Mouse (Mus musculus): ENCODE results near the gene Pgls. TPM values are rescaled to one million over a fixed set of nuclear protein-coding genes. Genes with fewer than 3 reads are reported as not detected.

The Pgls gene
- polyA plus RNA-seq, 1 experiment from 2014 or later, result 202 TPM

GRCm38 (mm10) chr8:71560071-71560470 lies 31.9 kb upstream of the Pgls start:
- H3K27me3 ChIP-seq, result peaks cover 96% of the 10 kb centered on the region
- no peaks in the 10 kb centered on the region for H3K9me3 ChIP-seq (replicated peaks)
- WGBS, result 86% methylated on average over 3 of the region's 3 CpGs
- H3K27ac ChIP-seq, result no peak overlapping the region
- H3K4me3 ChIP-seq, result no peak overlapping the region
- peaks cover 13% of the 10 kb centered on the region; the same call in 1 of the 2 replicates for H3K4me1 ChIP-seq
- ATAC-seq (ENCODE audit: low FRiP score), result no peak
- H3K9ac ChIP-seq, result no peak overlapping the region
- H3K4me2 ChIP-seq (replicated peaks), result no peak overlapping the region
- H3K36me3 ChIP-seq, result no peaks in the 10 kb centered on the region

GRCm38 (mm10) chr8:71560765-71561164 lies 31.2 kb upstream of the Pgls start:
- Histone ChIP-seq H3K4me1 (peaks cover 13% of the 10 kb centered on the region; the same call in 1 of the 2 replicates), H3K9me3 (replicated peaks) (no peaks in the 10 kb centered on the region), H3K27ac (no peak overlapping the region), H3K27me3 (peaks cover 93% of the 10 kb centered on the region), H3K4me2 (replicated peaks) (no peak overlapping the region), H3K4me3 (no peak overlapping the region), H3K36me3 (no peaks in the 10 kb centered on the region), H3K9ac (no peak overlapping the region)
- ATAC-seq (ENCODE audit: low FRiP score), result no peak
- 90% methylated on average over 5 of the region's 5 CpGs for WGBS

- Histone ChIP-seq H3K27ac (no peak overlapping the region), H3K27me3 (peaks cover 92% of the 10 kb centered on the region), H3K9ac (no peak overlapping the region), H3K4me3 (no peak overlapping the region), H3K36me3 (no peaks in the 10 kb centered on the region), H3K4me1 (peaks cover 13% of the 10 kb centered on the region; the same call in 1 of the 2 replicates), H3K4me2 (replicated peaks) (no peak overlapping the region), H3K9me3 (replicated peaks) (no peaks in the 10 kb centered on the region)
- 0 out of 2 replicates have a peak, but pooled peaks have one; percentile 46 for ATAC-seq (ENCODE audit: low FRiP score)
- WGBS, result 5% methylated on average over 15 of the region's 15 CpGs
Observed at GRCm38 (mm10) chr8:71561401-71561800, 30.6 kb upstream of the Pgls start.

- H3K27ac ChIP-seq, result no peak overlapping the region
- H3K4me1 ChIP-seq, result peaks cover 13% of the 10 kb centered on the region; the same call in 1 of the 2 replicates
- no peaks in the 10 kb centered on the region for H3K36me3 ChIP-seq
- no peaks in the 10 kb centered on the region for H3K9me3 ChIP-seq (replicated peaks)
- H3K9ac ChIP-seq, result no peak overlapping the region
- peak overlapping the region; percentile 18; the same call in 1 of the 2 replicates for H3K4me3 ChIP-seq
- WGBS, result 1% methylated on average over 33 of the region's 33 CpGs
- ATAC-seq (ENCODE audit: low FRiP score), result 0 out of 2 replicates have a peak, but pooled peaks have one; percentile 21
- H3K4me2 ChIP-seq (replicated peaks), result peak overlapping the region; percentile 42
- peaks cover 88% of the 10 kb centered on the region for H3K27me3 ChIP-seq
Observed at GRCm38 (mm10) chr8:71562751-71563150, 29.2 kb upstream of the Pgls start.

GRCm38 (mm10) chr8:71563992-71564391 lies 28.0 kb upstream of the Pgls start:
- no peak overlapping the region for H3K27ac ChIP-seq
- 94% methylated on average over 4 of the region's 4 CpGs for WGBS
- H3K4me2 ChIP-seq (replicated peaks), result no peak overlapping the region
- peaks cover 88% of the 10 kb centered on the region for H3K27me3 ChIP-seq
- no peak overlapping the region for H3K9ac ChIP-seq
- H3K36me3 ChIP-seq, result no peaks in the 10 kb centered on the region
- H3K4me3 ChIP-seq, result no peak overlapping the region
- H3K4me1 ChIP-seq, result peaks cover 16% of the 10 kb centered on the region
- no peaks in the 10 kb centered on the region for H3K9me3 ChIP-seq (replicated peaks)
- ATAC-seq (ENCODE audit: low FRiP score), result no peak

- 54% methylated on average over 3 of the region's 3 CpGs for WGBS
Observed at GRCm38 (mm10) chr8:71566501-71566900, 25.5 kb upstream of the Pgls start, which contains the start of gene Nxnl1. TSS of gene Nxnl1 (minus strand) at chr8:71566601.

GRCm38 (mm10) chr8:71567587-71567986 lies 24.4 kb upstream of the Pgls start:
- H3K27ac ChIP-seq, result no peak overlapping the region
- H3K4me2 ChIP-seq (replicated peaks), result no peak overlapping the region
- H3K4me3 ChIP-seq, result no peak overlapping the region
- no peaks in the 10 kb centered on the region for H3K9me3 ChIP-seq (replicated peaks)
- ATAC-seq (ENCODE audit: low FRiP score), result no peak
- no peaks in the 10 kb centered on the region for H3K36me3 ChIP-seq
- H3K9ac ChIP-seq, result no peak overlapping the region
- peaks cover 53% of the 10 kb centered on the region for H3K27me3 ChIP-seq
- WGBS, result 71% methylated on average over 7 of the region's 7 CpGs
- peaks cover 23% of the 10 kb centered on the region for H3K4me1 ChIP-seq

More at GRCm38 (mm10) chr8:71566501-71566900, 25.5 kb upstream of the Pgls start, which contains the start of gene Nxnl1:
- Histone ChIP-seq H3K36me3 (no peaks in the 10 kb centered on the region), H3K4me3 (no peak within 1 kb of the TSS), H3K9me3 (replicated peaks) (no peaks in the 10 kb centered on the region), H3K4me1 (peaks cover 25% of the 10 kb centered on the region), H3K27me3 (peaks cover 64% of the 10 kb centered on the region), H3K4me2 (replicated peaks) (no peak within 1 kb of the TSS), H3K27ac (no peak within 1 kb of the TSS), H3K9ac (peak within 1 kb of the TSS; percentile 13; the same call in 1 of the 2 replicates)
- ATAC-seq (ENCODE audit: low FRiP score), result no peak

GRCm38 (mm10) chr8:71568387-71568937 lies 23.5 kb upstream of the Pgls start, which contains the start of gene Slc27a1:
TSS of gene Slc27a1 (plus strand) at chr8:71568882.
- Histone ChIP-seq H3K4me3 (peak within 1 kb of the TSS; percentile 56), H3K9ac (peak within 1 kb of the TSS; percentile 73), H3K4me2 (replicated peaks) (peak within 1 kb of the TSS; percentile 91), H3K27ac (peak within 1 kb of the TSS; percentile 78), H3K27me3 (peaks cover 45% of the 10 kb centered on the region), H3K9me3 (replicated peaks) (no peaks in the 10 kb centered on the region), H3K4me1 (peaks cover 17% of the 10 kb centered on the region), H3K36me3 (no peaks in the 10 kb centered on the region)
- WGBS, result 10% methylated on average over 12 of the region's 13 CpGs
- ATAC-seq (ENCODE audit: low FRiP score), result no peak

- Histone ChIP-seq H3K9me3 (replicated peaks) (no peaks in the 10 kb centered on the region), H3K27me3 (peaks cover 40% of the 10 kb centered on the region), H3K36me3 (no peaks in the 10 kb centered on the region), H3K4me2 (replicated peaks) (peak overlapping the region; percentile 91), H3K4me1 (peaks cover 17% of the 10 kb centered on the region), H3K27ac (peak overlapping the region; percentile 78), H3K4me3 (peak overlapping the region; percentile 56), H3K9ac (peak overlapping the region; percentile 73; the same call in 1 of the 2 replicates)
- WGBS, result 13% methylated on average over 6 of the region's 6 CpGs
- ATAC-seq (ENCODE audit: low FRiP score), result no peak
Observed at GRCm38 (mm10) chr8:71568941-71569340, 23.0 kb upstream of the Pgls start.

GRCm38 (mm10) chr8:71569366-71570290 lies 22.3 kb upstream of the Pgls start:
- WGBS, result under 1% methylated on average over 51 of the region's 51 CpGs
- H3K27ac ChIP-seq, result peak overlapping the region; percentile 78

GRCm38 (mm10) chr8:71570291-71570954 lies 21.6 kb upstream of the Pgls start:
- Histone ChIP-seq H3K27me3 (peaks cover 32% of the 10 kb centered on the region), H3K4me3 (peak overlapping the region; percentile 56), H3K27ac (peak overlapping the region; percentile 80), H3K9ac (peak overlapping the region; percentile 73), H3K36me3 (no peaks in the 10 kb centered on the region), H3K4me1 (peaks cover 17% of the 10 kb centered on the region), H3K4me2 (replicated peaks) (peak overlapping the region; percentile 91), H3K9me3 (replicated peaks) (no peaks in the 10 kb centered on the region)
- WGBS, result under 1% methylated on average over 41 of the region's 41 CpGs
- peak; percentile 90 for ATAC-seq (ENCODE audit: low FRiP score)

More at GRCm38 (mm10) chr8:71569366-71570290, 22.3 kb upstream of the Pgls start:
- peaks cover 33% of the 10 kb centered on the region for H3K27me3 ChIP-seq
- H3K4me1 ChIP-seq, result peaks cover 17% of the 10 kb centered on the region
- peak overlapping the region; percentile 73 for H3K9ac ChIP-seq
- ATAC-seq (ENCODE audit: low FRiP score), result peak; percentile 84
- peak overlapping the region; percentile 56 for H3K4me3 ChIP-seq
- peak overlapping the region; percentile 91 for H3K4me2 ChIP-seq (replicated peaks)
- H3K36me3 ChIP-seq, result no peaks in the 10 kb centered on the region
- no peaks in the 10 kb centered on the region for H3K9me3 ChIP-seq (replicated peaks)
